Mouse (Mus musculus) heart, adult 8-10 months (tissue): ENCODE results near the gene Ppp1r36. TPM values are rescaled to one million over a fixed set of nuclear protein-coding genes. Genes with fewer than 3 reads are reported as not detected.

Experiments used
- total RNA-seq, 4 experiments: library from RNA; stranded (reverse); gene quantifications; 2 replicates each; pipeline ENCODE4 v1.2.4; 2022

Gene Ppp1r36
- total RNA-seq, 4 experiments from 2014 or later = 0.41 to 0.69 TPM; not detected in 2

Other genes with a start within 250 kb of the Ppp1r36 start
- not detected for gene Esr2, start 240.3 kb upstream of the Ppp1r36 start, total RNA-seq
- not detected for gene Tex21, start 170.8 kb upstream of the Ppp1r36 start, total RNA-seq
- gene Mthfd1, start 162.2 kb upstream of the Ppp1r36 start, total RNA-seq = 10 to 100 TPM; 28.1 to 32.4 (median 29.1) TPM
- gene Akap5, start 92.6 kb upstream of the Ppp1r36 start, total RNA-seq = 1 to 10 TPM in 3 of 4 experiments, under 1 TPM in 1; 0.90 to 3.0 (median 1.5) TPM
- gene Zbtb25, start 47.9 kb upstream of the Ppp1r36 start, total RNA-seq = 10 to 100 TPM in 2 of 4 experiments, 1 to 10 TPM in 2; 6.7 to 11.3 (median 8.8) TPM
- gene Zbtb1, start 47.3 kb upstream of the Ppp1r36 start, total RNA-seq = 1 to 10 TPM; 3.4 to 4.0 (median 3.9) TPM
- 1 to 10 TPM; 4.1 to 7.7 (median 5.8) TPM for gene Hspa2, start 13.4 kb upstream of the Ppp1r36 start, total RNA-seq
- gene Plekhg3, start 113.4 kb downstream of the Ppp1r36 start, total RNA-seq = 10 to 100 TPM; 11.4 to 14.3 (median 13.2) TPM